Mouse (Mus musculus) c-Kit-positive CD71-positive TER-119-positive erythroid progenitor cells, embryonic 14.5 days (primary cell): ENCODE results near the gene Il17rd.

Experiments used
- DNase-seq: peaks from one replicate; pipeline ENCODE4 v3.0.0-alpha.2; 2013; ENCODE audit warnings: low spot score

Gene Il17rd

GRCm38 (mm10) chr14:27044967-27045361 is 6.2 kb downstream of the Il17rd start:
- no peak for DNase-seq

DNA sequence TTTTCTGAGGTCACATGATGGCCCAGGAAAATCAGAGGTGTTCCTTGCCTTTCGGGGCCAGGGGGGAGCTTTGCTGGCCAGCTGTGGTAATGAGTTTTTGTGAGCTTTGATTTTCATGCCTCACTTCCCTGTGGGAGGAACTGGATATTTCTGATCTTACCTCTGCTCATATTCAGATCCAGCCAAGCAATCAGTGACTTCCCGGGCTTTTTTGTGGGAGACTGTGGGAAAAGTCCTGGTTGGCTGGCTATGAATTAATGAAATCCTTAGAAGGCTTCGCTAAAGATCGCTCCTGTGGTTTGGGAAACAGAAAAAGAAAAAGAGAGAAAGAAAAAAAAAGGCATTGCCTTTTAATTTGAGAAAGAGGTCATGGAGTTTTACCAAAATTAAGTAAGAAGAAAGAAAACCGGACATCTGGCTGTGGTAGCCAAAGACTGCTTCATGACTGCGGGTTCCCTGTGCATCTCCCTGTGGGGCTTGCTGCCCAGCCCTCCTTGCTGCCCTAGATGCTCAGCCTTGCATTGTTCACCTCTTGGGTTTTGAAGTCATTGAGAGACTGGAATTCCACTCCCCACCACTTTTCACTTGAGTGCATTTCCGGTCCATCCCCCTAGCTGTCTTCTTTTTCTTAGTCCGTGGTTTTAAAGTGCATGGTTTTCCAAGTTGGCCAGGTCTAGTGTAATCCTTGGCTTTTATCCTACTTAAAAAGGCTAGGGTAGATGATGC is 9.7 kb downstream of the Il17rd start:
- DNase-seq = no peak

- no peak for DNase-seq
Measured at GRCm38 (mm10) chr14:27050043-27050442, 11.3 kb downstream of the Il17rd start.

GRCm38 (mm10) chr14:27050560-27051510 is 12.1 kb downstream of the Il17rd start:
- DNase-seq = no peak

GRCm38 (mm10) chr14:27051511-27051895 is 12.8 kb downstream of the Il17rd start:
- no peak for DNase-seq

- DNase-seq = no peak
Measured at GRCm38 (mm10) chr14:27058535-27059223, 19.9 kb downstream of the Il17rd start.

GRCm38 (mm10) chr14:27059224-27059558 is 20.4 kb downstream of the Il17rd start:
- DNase-seq = no peak

GRCm38 (mm10) chr14:27063338-27063737 is 24.6 kb downstream of the Il17rd start:
- DNase-seq = no peak

DNA sequence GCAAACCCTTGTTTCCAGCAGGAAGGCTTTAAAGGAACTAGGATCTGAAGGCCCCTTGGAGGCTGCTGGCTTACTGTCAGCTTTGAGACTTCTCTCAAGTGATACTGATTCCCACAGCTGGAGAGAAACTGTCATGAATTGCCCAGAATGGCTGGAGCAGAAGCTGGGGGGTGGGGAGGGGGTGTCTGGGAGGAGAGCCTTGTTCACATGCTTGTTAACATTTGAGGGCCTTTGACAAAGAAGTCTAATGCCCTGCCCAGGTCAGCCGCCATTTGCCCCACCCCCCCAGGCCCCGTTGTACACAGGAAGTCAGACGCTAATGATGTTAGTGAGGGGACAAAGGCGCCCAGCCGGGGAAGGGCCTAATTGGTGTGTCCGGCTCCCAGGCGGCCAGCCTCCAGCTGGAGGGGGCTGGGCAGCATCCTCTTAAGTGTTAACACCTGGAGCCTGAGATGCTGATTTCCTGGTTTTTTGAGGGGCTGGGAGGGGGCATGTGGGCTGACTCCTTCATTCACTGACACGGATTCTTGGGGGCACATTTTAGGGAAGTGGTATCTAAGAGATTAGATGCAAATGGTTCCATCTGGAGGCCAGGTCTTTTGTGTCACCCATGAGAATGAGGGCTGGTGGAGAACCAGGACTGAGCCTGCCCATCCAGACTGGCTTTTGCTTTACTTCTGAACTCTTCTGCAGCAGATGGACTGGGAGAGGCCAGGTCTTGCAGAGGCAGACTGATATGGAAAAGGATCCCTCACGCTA is 27.6 kb downstream of the Il17rd start:
- DNase-seq = no peak

GRCm38 (mm10) chr14:27067866-27068271 is 29.1 kb downstream of the Il17rd start:
- no peak for DNase-seq

DNA sequence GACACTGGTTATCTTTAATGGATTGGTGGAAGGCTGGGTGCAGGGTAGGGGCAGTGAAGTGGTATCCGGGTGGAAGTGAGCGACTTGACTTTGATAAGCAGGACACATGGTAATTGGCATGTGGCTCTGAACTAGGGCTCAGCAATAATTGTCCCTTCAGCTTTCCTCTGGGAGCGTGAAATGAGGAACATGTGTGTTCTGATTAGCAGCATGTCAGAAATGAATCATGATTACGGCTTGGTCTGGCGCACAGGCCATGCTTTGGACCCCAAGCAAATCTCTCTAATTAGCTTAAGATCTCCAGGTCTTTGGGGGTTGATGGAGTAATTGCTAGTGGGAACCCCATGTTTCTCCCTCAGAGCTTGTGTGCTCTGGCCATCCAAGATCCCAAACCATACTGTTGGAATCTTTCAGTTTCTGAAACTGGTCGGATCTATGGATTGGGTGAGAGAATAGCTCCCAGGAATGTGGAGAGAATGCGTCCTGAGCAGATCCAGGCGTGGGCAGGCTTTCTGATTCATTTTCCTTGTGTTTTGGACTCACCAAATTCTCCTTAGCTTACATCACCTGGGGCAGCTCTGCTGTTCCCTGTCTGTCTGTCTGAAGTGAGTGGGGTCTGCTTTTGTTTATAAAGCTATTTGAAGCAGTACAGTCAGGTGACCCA is 30.8 kb downstream of the Il17rd start:
- no peak for DNase-seq

GRCm38 (mm10) chr14:27070128-27070527 is 31.4 kb downstream of the Il17rd start:
- DNase-seq = no peak

DNA sequence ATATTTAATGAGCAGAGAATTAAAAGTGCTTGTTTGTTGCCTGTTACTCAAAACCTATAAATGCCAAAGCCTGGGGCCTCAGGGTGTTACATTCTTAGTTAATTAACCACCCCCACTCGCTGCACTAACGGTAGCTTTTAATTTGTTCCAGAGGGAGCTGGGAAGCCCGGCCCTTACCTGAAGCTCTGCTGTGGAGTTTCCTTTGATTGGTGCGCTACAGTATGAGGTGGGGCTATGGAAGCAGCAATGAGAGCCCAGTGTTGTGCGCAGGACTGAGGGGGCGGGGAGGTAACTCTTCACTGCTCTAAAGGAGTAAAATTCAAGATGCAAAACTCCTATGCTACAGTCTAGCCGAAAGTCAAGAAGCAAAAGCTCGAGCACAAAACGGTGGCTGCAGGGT is 32.0 kb downstream of the Il17rd start:
- DNase-seq = no peak

GRCm38 (mm10) chr14:27071985-27072384 is 33.2 kb downstream of the Il17rd start:
- DNase-seq = no peak

DNA sequence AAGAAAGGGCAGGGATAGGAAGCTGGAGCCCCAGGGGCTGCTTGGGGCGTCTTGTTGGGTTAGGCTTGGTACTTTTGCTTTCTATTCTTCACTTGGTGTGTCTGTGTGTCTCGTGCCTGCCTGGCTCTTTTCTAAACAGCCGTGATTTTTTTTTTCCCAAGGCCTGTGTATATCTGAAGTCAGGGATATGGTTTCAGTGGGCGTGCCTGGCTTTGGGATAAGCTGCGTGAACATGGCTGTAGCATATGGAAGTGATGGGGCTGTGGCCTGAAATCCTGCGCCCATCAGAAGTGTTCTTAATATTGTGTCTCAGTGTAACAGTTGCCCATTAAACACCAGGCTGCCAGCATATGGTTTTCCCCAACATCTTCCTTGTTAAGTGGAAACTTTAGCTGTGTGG is 36.3 kb downstream of the Il17rd start:
- DNase-seq = no peak

DNA sequence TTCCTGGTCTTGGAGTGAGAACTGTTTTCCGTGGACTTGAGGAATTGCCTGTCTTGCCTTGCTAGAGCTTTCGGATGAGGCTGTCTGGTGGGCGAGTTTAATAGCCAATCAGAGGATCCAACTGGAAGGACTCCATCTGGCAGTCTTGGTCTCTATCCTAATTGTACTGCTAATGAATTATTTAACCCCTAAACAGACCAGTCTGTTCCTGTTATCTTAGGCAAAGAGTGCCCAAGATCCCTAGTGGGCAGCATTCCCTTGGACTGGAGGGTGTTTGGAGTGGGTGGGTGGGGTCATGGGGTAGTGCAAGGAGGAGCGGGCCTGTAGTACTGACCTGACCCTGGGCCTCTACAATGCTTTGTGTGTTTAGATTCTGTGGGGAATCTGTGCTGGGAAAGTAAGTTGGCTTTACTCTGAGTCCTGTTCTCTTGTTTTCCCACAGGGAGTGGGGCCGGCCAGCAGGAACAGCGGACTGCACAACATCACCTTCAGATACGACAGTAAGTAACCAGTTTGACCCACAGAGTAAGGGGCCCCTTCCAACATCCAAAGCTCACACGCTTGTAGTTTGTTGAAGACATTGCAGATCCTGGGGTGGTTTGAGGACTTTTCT is 37.3 kb downstream of the Il17rd start:
- no peak for DNase-seq

DNA sequence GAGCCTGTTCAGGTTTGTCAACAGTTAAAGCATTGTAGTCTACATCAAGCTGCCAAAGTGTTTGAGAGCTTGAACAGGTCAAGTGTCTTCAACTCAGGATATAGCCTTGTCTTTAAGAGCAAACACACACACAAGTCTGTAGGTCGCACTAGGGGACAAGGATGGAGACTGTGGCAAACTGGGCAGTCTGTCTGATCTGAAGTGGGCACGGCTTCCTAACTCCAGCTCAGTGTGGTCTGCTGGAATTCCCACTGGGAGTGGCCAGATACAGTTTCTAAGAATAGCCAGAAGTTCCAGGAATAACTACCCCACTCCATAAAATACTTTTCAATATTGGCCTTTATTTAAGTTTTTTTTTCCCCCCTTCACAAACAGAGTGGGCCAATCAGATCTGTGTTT is 37.8 kb downstream of the Il17rd start:
- no peak for DNase-seq

- no peak for DNase-seq
Measured at GRCm38 (mm10) chr14:27081536-27082275, 43.0 kb downstream of the Il17rd start.

DNA sequence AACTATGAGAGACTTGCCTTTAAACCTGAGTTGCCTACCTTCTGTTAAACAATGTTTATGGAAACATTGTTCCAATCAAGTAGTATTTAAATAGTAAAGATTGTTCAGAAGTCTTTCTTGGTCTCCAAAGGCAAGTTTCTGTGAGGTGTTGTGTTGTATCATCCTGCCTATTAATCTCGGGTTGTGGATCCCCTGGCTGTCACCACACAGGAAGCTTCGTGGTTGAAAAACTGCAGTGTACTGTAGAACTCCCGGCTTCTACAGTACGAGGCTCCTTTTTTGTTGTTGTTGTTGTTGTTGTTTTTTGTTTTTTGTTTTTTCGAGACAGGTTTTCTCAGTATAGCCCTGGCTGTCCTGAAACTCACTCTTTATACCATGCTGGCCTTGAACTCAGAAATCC is 46.7 kb downstream of the Il17rd start:
- DNase-seq = no peak

DNA sequence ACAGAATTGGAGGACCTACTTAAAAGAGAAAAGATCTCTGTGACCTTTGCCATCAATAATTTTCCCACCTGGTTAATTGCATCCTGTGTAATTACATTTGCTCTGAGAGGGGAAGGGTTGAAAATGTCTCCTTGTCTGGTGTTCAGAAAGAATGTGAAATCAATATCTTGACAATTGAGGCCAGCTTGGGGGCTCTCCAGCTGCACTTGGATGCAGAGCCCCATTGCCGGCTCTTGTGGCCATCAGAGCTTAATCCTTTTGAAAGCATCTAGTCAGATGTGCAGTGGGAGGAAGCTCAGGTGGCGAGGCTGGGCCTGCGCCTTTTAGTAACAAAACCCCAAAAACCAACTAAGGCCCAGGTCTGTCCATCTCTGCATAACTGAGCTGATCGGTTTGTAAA is 47.3 kb downstream of the Il17rd start:
- DNase-seq = no peak
